Comparison of ENCODE assay signal across 9 mouse cellular contexts in the genomic region with DNA sequence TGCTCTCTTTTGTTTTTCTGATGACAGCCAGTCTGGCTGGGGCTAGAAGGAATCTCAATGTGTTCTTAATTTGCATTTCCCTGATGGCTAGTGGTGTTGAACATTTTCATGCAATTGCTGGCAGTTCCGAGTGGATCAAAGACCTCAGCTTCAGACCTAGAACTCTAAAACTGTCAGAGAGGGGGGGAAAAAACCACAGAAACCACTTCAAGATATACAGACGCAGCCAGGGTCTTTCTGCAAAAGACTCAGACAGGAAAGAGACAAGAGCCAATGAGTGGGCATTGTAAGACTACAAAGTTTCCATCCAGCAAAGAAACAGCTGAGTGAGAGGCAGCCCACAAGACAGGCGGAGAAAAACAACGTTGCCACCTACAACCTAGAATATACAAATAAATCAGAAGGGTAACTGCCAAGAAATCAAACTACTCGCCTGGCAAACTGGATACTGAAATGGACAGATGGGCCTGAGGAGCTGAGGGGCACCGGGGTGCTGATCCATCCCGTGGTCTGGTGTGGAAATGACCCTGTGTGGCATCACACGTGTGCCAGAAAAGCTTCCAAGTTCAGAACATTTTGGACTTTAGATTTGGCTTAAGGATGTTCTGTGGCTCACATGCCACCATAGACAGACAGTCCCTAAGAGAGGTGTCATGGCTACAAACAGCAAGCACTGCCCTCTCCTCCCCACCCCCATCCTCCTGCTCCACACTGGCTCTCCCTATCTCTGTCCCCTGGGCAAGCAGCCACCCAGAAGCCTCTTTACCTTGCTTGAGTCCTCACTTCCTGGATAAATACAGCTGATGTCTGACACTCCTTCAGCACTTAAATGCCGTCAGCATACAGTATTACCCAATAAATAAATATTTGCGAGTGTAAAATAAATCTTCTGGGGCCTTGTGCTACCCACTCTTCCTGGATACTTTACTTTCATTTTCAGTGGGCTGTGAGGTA. TPM values are rescaled to one million over a fixed set of nuclear protein-coding genes. Genes with fewer than 3 reads are reported as not detected.
DNase-seq lines count a peak whose midpoint lies in the region; ATAC-seq and TF ChIP-seq lines count a peak whose summit lies in the region.
"Had no signal": no experiment of that assay in that cellular context is flagged by ENCODE, and none has a peak within 500 bp of the region (broad histone marks: within the 10 kb centered on the region; RNA-seq: fewer than 3 reads in every experiment).

No protein-coding gene starts in this region.

- ATAC-seq in kidney, postnatal 0 days (replicated peaks; ENCODE audit: low FRiP score, low read depth): no peak
- no peak for ATAC-seq in embryonic facial prominence, embryonic 12.5 days (ENCODE audit: insufficient number of reproducible peaks, insufficient read depth, low FRiP score, low TSS enrichment)
- ATAC-seq in liver, postnatal 0 days: peak; percentile 77
- peak; percentile 95 for ATAC-seq in stomach, postnatal 0 days (ENCODE audit: low FRiP score, low TSS enrichment)

- H3K9ac ChIP-seq in kidney, postnatal 0 days (ENCODE audit: low read depth, low read length): no peak overlapping the region
- no peak overlapping the region for H3K9ac ChIP-seq in embryonic facial prominence, embryonic 12.5 days
- no peak overlapping the region for H3K9ac ChIP-seq in liver, postnatal 0 days (replicated peaks)
- no peak overlapping the region for H3K9ac ChIP-seq in stomach, postnatal 0 days (ENCODE audit: low read length)

- no peak overlapping the region for H3K4me2 ChIP-seq in kidney, postnatal 0 days (ENCODE audit: low read length)
- H3K4me2 ChIP-seq in embryonic facial prominence, embryonic 12.5 days (replicated peaks): no peak overlapping the region
- H3K4me2 ChIP-seq in liver, postnatal 0 days (ENCODE audit: low read depth, low read length): peak overlapping the region; percentile 36; the same call in 1 of the 2 replicates
- no peak overlapping the region for H3K4me2 ChIP-seq in stomach, postnatal 0 days (replicated peaks; ENCODE audit: low read depth)

- peak; percentile 40 for DNase-seq in kidney, postnatal 0 days (ENCODE audit: low spot score)
- no peak for DNase-seq in kidney, adult 18-20 months
- DNase-seq in liver, postnatal 0 days: peak; percentile 25
- peak; percentile 74 for DNase-seq in stomach, postnatal 0 days (ENCODE audit: low spot score)
- DNase-seq in B cell, adult 2 months: no peak
- DNase-seq in kidney, postnatal 25 days: no peak
- DNase-seq: kidney, adult 8-10 months; right cerebral cortex, postnatal 14 days had no signal

- no peak overlapping the region for H3K4me3 ChIP-seq in kidney, postnatal 0 days (replicated peaks; ENCODE audit: low read depth, low read length)
- H3K4me3 ChIP-seq in embryonic facial prominence, embryonic 12.5 days: no peak overlapping the region
- H3K4me3 ChIP-seq in liver, postnatal 0 days (ENCODE audit: low read depth, low read length): no peak overlapping the region
- no peak overlapping the region for H3K4me3 ChIP-seq in stomach, postnatal 0 days (ENCODE audit: low read depth, low read length)

- H3K36me3 ChIP-seq in kidney, postnatal 0 days (ENCODE audit: insufficient read depth, low read length): no peaks in the 10 kb centered on the region
- no peaks in the 10 kb centered on the region for H3K36me3 ChIP-seq in embryonic facial prominence, embryonic 12.5 days
- H3K36me3 ChIP-seq in liver, postnatal 0 days (replicated peaks; ENCODE audit: insufficient read depth, low read length): no peaks in the 10 kb centered on the region
- H3K36me3 ChIP-seq in stomach, postnatal 0 days (ENCODE audit: control insufficient read depth, insufficient read depth, low read length): no peaks in the 10 kb centered on the region

- TF ChIP-seq CTCF in kidney, postnatal 0 days (IDR thresholded peaks at IDR 0.05; ENCODE audit: low read depth): no peak
- no peak for TF ChIP-seq CTCF in liver, postnatal 0 days (IDR thresholded peaks at IDR 0.05; ENCODE audit: low read depth)
- TF ChIP-seq CTCF in stomach, postnatal 0 days (IDR thresholded peaks at IDR 0.05; ENCODE audit: low read depth): no peak

- H3K9me3 ChIP-seq in kidney, postnatal 0 days (replicated peaks; ENCODE audit: low read length): no peaks in the 10 kb centered on the region
- H3K9me3 ChIP-seq in embryonic facial prominence, embryonic 12.5 days: no peaks in the 10 kb centered on the region
- H3K9me3 ChIP-seq in liver, postnatal 0 days (ENCODE audit: low read length): no peaks in the 10 kb centered on the region
- no peaks in the 10 kb centered on the region for H3K9me3 ChIP-seq in stomach, postnatal 0 days (ENCODE audit: control insufficient read depth, low read length)

- peaks cover 9% of the 10 kb centered on the region; the same call in 1 of the 2 replicates for H3K4me1 ChIP-seq in kidney, postnatal 0 days (replicated peaks; ENCODE audit: insufficient read depth, low read length)
- 0 out of 2 replicates have a peak, but pooled peaks cover 7% of the 10 kb centered on the region for H3K4me1 ChIP-seq in embryonic facial prominence, embryonic 12.5 days
- peaks cover 13% of the 10 kb centered on the region for H3K4me1 ChIP-seq in liver, postnatal 0 days (ENCODE audit: insufficient read depth)
- no peaks in the 10 kb centered on the region for H3K4me1 ChIP-seq in stomach, postnatal 0 days (replicated peaks; ENCODE audit: control insufficient read depth, insufficient read depth)

- H3K27me3 ChIP-seq in kidney, postnatal 0 days (ENCODE audit: insufficient read depth, low read length): no peaks in the 10 kb centered on the region
- H3K27me3 ChIP-seq in embryonic facial prominence, embryonic 12.5 days: no peaks in the 10 kb centered on the region
- no peaks in the 10 kb centered on the region for H3K27me3 ChIP-seq in liver, postnatal 0 days (ENCODE audit: insufficient read depth, low read length)
- H3K27me3 ChIP-seq in stomach, postnatal 0 days (ENCODE audit: control insufficient read depth, insufficient read depth, low read length): no peaks in the 10 kb centered on the region

- no peak for TF ChIP-seq EP300 in liver, postnatal 0 days (IDR thresholded peaks at IDR 0.05; ENCODE audit: low read depth)
- TF ChIP-seq EP300 in stomach, postnatal 0 days (optimal IDR thresholded peaks at IDR 0.05): no peak

- 42% methylated on average over 10 of the region's 10 CpGs for WGBS in kidney, postnatal 0 days
- WGBS in embryonic facial prominence, embryonic 12.5 days: 52% methylated on average over 10 of the region's 10 CpGs
- WGBS in liver, postnatal 0 days (ENCODE audit: insufficient replicate concordance): 33% methylated on average over 10 of the region's 10 CpGs
- 52% methylated on average over 10 of the region's 10 CpGs for WGBS in stomach, postnatal 0 days

- H3K27ac ChIP-seq in kidney, postnatal 0 days: no peak overlapping the region
- H3K27ac ChIP-seq in embryonic facial prominence, embryonic 12.5 days: peak overlapping the region; percentile 48
- H3K27ac ChIP-seq in liver, postnatal 0 days (ENCODE audit: low read depth): no peak overlapping the region
- H3K27ac ChIP-seq in stomach, postnatal 0 days (replicated peaks): peak overlapping the region; percentile 49; the same call in 1 of the 2 replicates

RNA-seq across cellular contexts. Expression of gene Grk3, which starts 19.8 kb away (rescaled TPM):
- polyA plus RNA-seq in kidney, postnatal 0 days (2015; fragmentation: Nextera tagmentation; extraction: Ambion mirVana): 4.4 and 5.4 TPM in 2 replicates
- 13.5 and 14.4 TPM in 2 replicates for polyA plus RNA-seq in embryonic facial prominence, embryonic 12.5 days (2016; fragmentation: Nextera tagmentation; extraction: Ambion mirVana)
- polyA plus RNA-seq in liver, postnatal 0 days (2015; fragmentation: Nextera tagmentation; extraction: Ambion mirVana): 1.9 and 2.1 TPM in 2 replicates
- 4.9 and 5.2 TPM in 2 replicates for polyA plus RNA-seq in stomach, postnatal 0 days (2015; fragmentation: Nextera tagmentation; extraction: Ambion mirVana)

RNA-seq across cellular contexts. Expression of gene Crybb2, which starts 34.5 kb away (rescaled TPM):
- not detected in 2 replicates for polyA plus RNA-seq in kidney, postnatal 0 days (2015; fragmentation: Nextera tagmentation; extraction: Ambion mirVana)
- not detected in 2 replicates for polyA plus RNA-seq in embryonic facial prominence, embryonic 12.5 days (2016; fragmentation: Nextera tagmentation; extraction: Ambion mirVana)
- polyA plus RNA-seq in liver, postnatal 0 days (2015; fragmentation: Nextera tagmentation; extraction: Ambion mirVana): not detected in 2 replicates
- not detected in 2 replicates for polyA plus RNA-seq in stomach, postnatal 0 days (2015; fragmentation: Nextera tagmentation; extraction: Ambion mirVana)

RNA-seq across cellular contexts. Expression of gene Crybb3, which starts 46.0 kb away (rescaled TPM):
- polyA plus RNA-seq in kidney, postnatal 0 days (2015; fragmentation: Nextera tagmentation; extraction: Ambion mirVana): 0.71 and 1.1 TPM in 2 replicates
- polyA plus RNA-seq in embryonic facial prominence, embryonic 12.5 days (2016; fragmentation: Nextera tagmentation; extraction: Ambion mirVana): 34.0 and 84.1 TPM in 2 replicates
- 0.15 TPM in 1 of 2 replicates, not detected in the other for polyA plus RNA-seq in liver, postnatal 0 days (2015; fragmentation: Nextera tagmentation; extraction: Ambion mirVana)
- polyA plus RNA-seq in stomach, postnatal 0 days (2015; fragmentation: Nextera tagmentation; extraction: Ambion mirVana): 0.52 and 0.64 TPM in 2 replicates

Comparison
In these comparisons a context has a peak if more than half of its experiments do, and no peak if none do; other contexts are left out.
1. DNase-seq: peak in kidney, postnatal 0 days (single experiment), liver, postnatal 0 days (single experiment) and stomach, postnatal 0 days (single experiment); none in kidney, adult 18-20 months (single experiment), B cell, adult 2 months (0 of 2) and kidney, postnatal 25 days (0 of 2).
2. ATAC-seq: peak in liver, postnatal 0 days (single experiment) and stomach, postnatal 0 days (single experiment); none in kidney, postnatal 0 days (single experiment) and embryonic facial prominence, embryonic 12.5 days (single experiment).
3. H3K27ac ChIP-seq: peak in embryonic facial prominence, embryonic 12.5 days (single experiment) and stomach, postnatal 0 days (single experiment); none in kidney, postnatal 0 days (single experiment) and liver, postnatal 0 days (single experiment).
4. RNA of gene Crybb3, which starts 46.0 kb away (polyA plus RNA-seq): 34.0 to 84.1 TPM in embryonic facial prominence, embryonic 12.5 days; 0.71 to 1.1 TPM in kidney, postnatal 0 days, 0.52 to 0.64 TPM in stomach, postnatal 0 days and 0.15 TPM in liver, postnatal 0 days; every median in the first group is over 10 times any median in the second.